Mouse (Mus musculus) liver, embryonic 13.5 days (tissue): ENCODE results near the gene Snrpf. TPM values are rescaled to one million over a fixed set of nuclear protein-coding genes. Genes with fewer than 3 reads are reported as not detected.
"Not testable (repeated sequence)": the region's sequence is repeated elsewhere in the genome, so short reads cannot be mapped to it uniquely, and the experiment has no call there.

Source experiments
- ATAC-seq: fragments of 200-750 bp; cut with Nextera tagmentation; 2 replicates; pipeline ENCODE4 v1.8.0; 2017; ENCODE audit warnings: low read depth, mild to moderate bottlenecking, moderate number of reproducible peaks, moderate library complexity
- DNase-seq: peaks from one replicate; pipeline ENCODE4 v3.0.0; 2022
- H3K27ac ChIP-seq: fragments of 300-500 bp; sonication (generic); 2 replicates; pipeline ENCODE4 v1.5.1; 2015; ENCODE audit warnings: moderate library complexity, mild to moderate bottlenecking, inconsistent platforms
- H3K27me3 ChIP-seq: fragments of 300-500 bp; sonication (generic); 2 replicates; pipeline ENCODE4 v1.6.1; 2015; ENCODE audit warnings: mild to moderate bottlenecking, inconsistent platforms
- H3K36me3 ChIP-seq: fragments of 300-500 bp; sonication (generic); 2 replicates; pipeline ENCODE4 v1.6.1; 2015; ENCODE audit warnings: mild to moderate bottlenecking, inconsistent platforms
- H3K4me1 ChIP-seq: fragments of 300-500 bp; sonication (generic); replicated peaks from 2 replicates; pipeline ENCODE4 v1.6.1; 2015; ENCODE audit warnings: inconsistent platforms
- H3K4me2 ChIP-seq: fragments of 300-500 bp; sonication (generic); 2 replicates; pipeline ENCODE4 v1.6.1; 2015; ENCODE audit warnings: inconsistent platforms, mild to moderate bottlenecking, moderate library complexity
- H3K4me3 ChIP-seq: fragments of 300-500 bp; sonication (generic); replicated peaks from 2 replicates; pipeline ENCODE4 v1.5.1; 2015; ENCODE audit warnings: mild to moderate bottlenecking, inconsistent platforms
- H3K9ac ChIP-seq: fragments of 300-500 bp; sonication (generic); 2 replicates; pipeline ENCODE4 v1.6.1; 2015; ENCODE audit warnings: mild to moderate bottlenecking, inconsistent platforms
- H3K9me3 ChIP-seq: fragments of 300-500 bp; sonication (generic); replicated peaks from 2 replicates; pipeline ENCODE4 v1.6.1; 2016; ENCODE audit warnings: inconsistent platforms
- WGBS: fragments of 180-500 bp; shearing (Covaris S2); methylation state at CpG from one replicate; pipeline ENCODE4 v1.1.7; 2015; ENCODE audit not compliant: insufficient replicate concordance; 5-methylcytosine and 5-hydroxymethylcytosine counted together
- polyA plus RNA-seq: library from polyadenylated mRNA; unstranded; fragments of >200 nt; fragmentation: Nextera tagmentation; extraction: Ambion mirVana; gene quantifications from 2 replicates; pipeline ENCODE4 v1.2.1, GENCODE M21; 2015

Snrpf gene
- polyA plus RNA-seq, 1 experiment from 2014 or later = 95.6 TPM

- H3K27me3 ChIP-seq = no peaks in the 10 kb centered on the region
- no peak overlapping the region for H3K4me3 ChIP-seq
- H3K4me2 ChIP-seq = no peak overlapping the region
- no peak for ATAC-seq
- H3K27ac ChIP-seq = no peak overlapping the region
- DNase-seq = no peak
- WGBS = 54% methylated on average over 8 of the region's 8 CpGs
- H3K9me3 ChIP-seq = no peaks in the 10 kb centered on the region
- H3K36me3 ChIP-seq = 0 out of 2 replicates have a peak, but pooled peaks cover 1% of the 10 kb centered on the region
- H3K4me1 ChIP-seq = no peaks in the 10 kb centered on the region
- H3K9ac ChIP-seq = no peak overlapping the region
These were observed 13.5 kb downstream of the Snrpf start for GRCm38 (mm10) chr10:93575960-93576359.

GRCm38 (mm10) chr10:93574966-93575365 is 14.5 kb downstream of the Snrpf start:
- no peak for ATAC-seq
- no peak overlapping the region for H3K4me3 ChIP-seq
- no peak overlapping the region for H3K27ac ChIP-seq
- H3K4me1 ChIP-seq = no peaks in the 10 kb centered on the region
- no peaks in the 10 kb centered on the region for H3K36me3 ChIP-seq
- DNase-seq = no peak
- H3K27me3 ChIP-seq = no peaks in the 10 kb centered on the region
- no peak overlapping the region for H3K9ac ChIP-seq
- H3K9me3 ChIP-seq = no peaks in the 10 kb centered on the region
- 42% methylated on average over 4 of the region's 4 CpGs for WGBS
- no peak overlapping the region for H3K4me2 ChIP-seq

GRCm38 (mm10) chr10:93572209-93572608 is 17.3 kb downstream of the Snrpf start:
- Histone ChIP-seq H3K27me3 (no peaks in the 10 kb centered on the region), H3K9me3 (no peaks in the 10 kb centered on the region), H3K4me2 (no peak overlapping the region), H3K4me3 (no peak overlapping the region), H3K9ac (no peak overlapping the region), H3K36me3 (no peaks in the 10 kb centered on the region), H3K4me1 (no peaks in the 10 kb centered on the region), H3K27ac (no peak overlapping the region)
- no peak for ATAC-seq
- WGBS = 36% methylated on average over 2 of the region's 2 CpGs
- DNase-seq = no peak

- Histone ChIP-seq H3K4me1 (no peaks in the 10 kb centered on the region), H3K4me3 (no peak overlapping the region), H3K9me3 (no peaks in the 10 kb centered on the region), H3K9ac (no peak overlapping the region), H3K27me3 (no peaks in the 10 kb centered on the region), H3K27ac (no peak overlapping the region), H3K36me3 (no peaks in the 10 kb centered on the region), H3K4me2 (no peak overlapping the region)
- DNase-seq = no peak
- WGBS = 64% methylated on average over 6 of the region's 6 CpGs
- no peak for ATAC-seq
These were observed 20.8 kb downstream of the Snrpf start for GRCm38 (mm10) chr10:93568671-93569070.

- DNase-seq (no peak), ATAC-seq (no peak)
- no peaks in the 10 kb centered on the region for H3K9me3 ChIP-seq
- H3K4me2 ChIP-seq = no peak overlapping the region
- H3K27ac ChIP-seq = no peak overlapping the region
- WGBS = 70% methylated on average over 11 of the region's 11 CpGs
- H3K4me3 ChIP-seq = no peak overlapping the region
- no peaks in the 10 kb centered on the region for H3K36me3 ChIP-seq
- H3K4me1 ChIP-seq = no peaks in the 10 kb centered on the region
- H3K27me3 ChIP-seq = no peaks in the 10 kb centered on the region
- H3K9ac ChIP-seq = no peak overlapping the region
These were observed 21.5 kb downstream of the Snrpf start for GRCm38 (mm10) chr10:93567841-93568566.

- H3K9ac ChIP-seq = no peak overlapping the region
- no peak overlapping the region for H3K4me2 ChIP-seq
- DNase-seq = no peak
- no peak overlapping the region for H3K4me3 ChIP-seq
- ATAC-seq = no peak
- H3K4me1 ChIP-seq = no peaks in the 10 kb centered on the region
- no peak overlapping the region for H3K27ac ChIP-seq
- no peaks in the 10 kb centered on the region for H3K9me3 ChIP-seq
- no peaks in the 10 kb centered on the region for H3K27me3 ChIP-seq
- 77% methylated on average over 10 of the region's 10 CpGs for WGBS
- no peaks in the 10 kb centered on the region for H3K36me3 ChIP-seq
These were observed 22.4 kb downstream of the Snrpf start for GRCm38 (mm10) chr10:93567066-93567465.

GRCm38 (mm10) chr10:93564518-93565090 is 24.9 kb downstream of the Snrpf start:
- no peaks in the 10 kb centered on the region for H3K27me3 ChIP-seq
- H3K27ac ChIP-seq = no peak overlapping the region
- no peak overlapping the region for H3K4me3 ChIP-seq
- no peak for ATAC-seq
- no peak overlapping the region for H3K9ac ChIP-seq
- DNase-seq = no peak
- no peaks in the 10 kb centered on the region for H3K36me3 ChIP-seq
- 50% methylated on average over 14 of the region's 14 CpGs for WGBS
- H3K4me1 ChIP-seq = no peaks in the 10 kb centered on the region
- no peak overlapping the region for H3K4me2 ChIP-seq
- H3K9me3 ChIP-seq = no peaks in the 10 kb centered on the region

- H3K4me3 ChIP-seq = no peak overlapping the region
- ATAC-seq (peak; percentile 31; the same call in 1 of the 2 replicates), DNase-seq (no peak)
- H3K9ac ChIP-seq = no peak overlapping the region
- WGBS = 50% methylated on average over 9 of the region's 9 CpGs
- H3K9me3 ChIP-seq = no peaks in the 10 kb centered on the region
- H3K36me3 ChIP-seq = no peaks in the 10 kb centered on the region
- 0 out of 2 replicates have a peak, but pooled peaks cover 2% of the 10 kb centered on the region for H3K4me1 ChIP-seq
- no peaks in the 10 kb centered on the region for H3K27me3 ChIP-seq
- H3K27ac ChIP-seq = no peak overlapping the region
- no peak overlapping the region for H3K4me2 ChIP-seq
These were observed 29.7 kb downstream of the Snrpf start for GRCm38 (mm10) chr10:93559786-93560185.

GRCm38 (mm10) chr10:93557971-93558370 is 31.5 kb downstream of the Snrpf start:
- not testable (repeated sequence) for H3K4me3 ChIP-seq, H3K36me3 ChIP-seq, H3K4me1 ChIP-seq, H3K9me3 ChIP-seq, H3K27me3 ChIP-seq, DNase-seq, H3K27ac ChIP-seq, H3K9ac ChIP-seq, ATAC-seq, H3K4me2 ChIP-seq
- 37% methylated on average over 2 of the region's 2 CpGs for WGBS

GRCm38 (mm10) chr10:93552596-93552995 is 36.9 kb downstream of the Snrpf start:
- 59% methylated on average over 8 of the region's 8 CpGs for WGBS

GRCm38 (mm10) chr10:93549821-93550220 is 39.7 kb downstream of the Snrpf start:
- ATAC-seq (no peak), DNase-seq (no peak)
- Histone ChIP-seq H3K27me3 (no peaks in the 10 kb centered on the region), H3K9ac (no peak overlapping the region), H3K4me2 (no peak overlapping the region), H3K4me3 (no peak overlapping the region), H3K9me3 (no peaks in the 10 kb centered on the region), H3K4me1 (no peaks in the 10 kb centered on the region), H3K27ac (no peak overlapping the region), H3K36me3 (no peaks in the 10 kb centered on the region)
- 74% methylated on average over 10 of the region's 10 CpGs for WGBS

More at GRCm38 (mm10) chr10:93552596-93552995, 36.9 kb downstream of the Snrpf start:
- Histone ChIP-seq H3K9me3 (no peaks in the 10 kb centered on the region), H3K4me1 (0 out of 2 replicates have a peak, but pooled peaks cover 2% of the 10 kb centered on the region), H3K4me2 (no peak overlapping the region), H3K36me3 (no peaks in the 10 kb centered on the region), H3K27ac (no peak overlapping the region), H3K27me3 (no peaks in the 10 kb centered on the region), H3K4me3 (no peak overlapping the region), H3K9ac (no peak overlapping the region)
- DNase-seq (no peak), ATAC-seq (no peak)

- Histone ChIP-seq H3K27ac (no peak overlapping the region), H3K9ac (no peak overlapping the region), H3K4me3 (no peak overlapping the region), H3K36me3 (no peaks in the 10 kb centered on the region), H3K4me1 (no peaks in the 10 kb centered on the region), H3K4me2 (no peak overlapping the region), H3K27me3 (no peaks in the 10 kb centered on the region), H3K9me3 (no peaks in the 10 kb centered on the region)
- 9% methylated on average over 7 of the region's 7 CpGs for WGBS
- peak; percentile 17 for DNase-seq
- ATAC-seq = no peak
These were observed 40.5 kb downstream of the Snrpf start for GRCm38 (mm10) chr10:93548991-93549390.
